Mouse (Mus musculus): ENCODE measurements around the gene Trip6. TPM values are rescaled to one million over a fixed set of nuclear protein-coding genes. Genes with fewer than 3 reads are reported as not detected.

Gene Trip6
- polyA plus RNA-seq (2015; fragmentation: Nextera tagmentation; extraction: Ambion mirVana), result 8.2 and 11.2 TPM in 2 replicates

GRCm38 (mm10) chr5:137314193-137315083, at the start of gene Trip6:
Trip6 (minus strand) TSS chr5:137314404.
- H3K27me3 ChIP-seq, result 0 out of 2 replicates have a peak, but pooled peaks cover 4% of the 10 kb centered on the region
- WGBS (ENCODE audit: insufficient replicate concordance), result 33% methylated on average over 30 of the region's 30 CpGs
- peak within 1 kb of the TSS; percentile 60 for H3K9ac ChIP-seq
- H3K4me3 ChIP-seq (replicated peaks), result peak within 1 kb of the TSS; percentile 56
- peak; percentile 34 for ATAC-seq (ENCODE audit: insufficient read depth)
- peak within 1 kb of the TSS; percentile 54; the same call in 1 of the 2 replicates for H3K27ac ChIP-seq (replicated peaks)
- H3K4me2 ChIP-seq, result peak within 1 kb of the TSS; percentile 76
- H3K9me3 ChIP-seq (replicated peaks), result no peaks in the 10 kb centered on the region
- peaks cover 54% of the 10 kb centered on the region for H3K4me1 ChIP-seq (replicated peaks)
- H3K36me3 ChIP-seq (replicated peaks), result peaks cover 10% of the 10 kb centered on the region

GRCm38 (mm10) chr5:137358382-137358781, 44.2 kb upstream of the Trip6 start:
- no peak overlapping the region for H3K27ac ChIP-seq (replicated peaks)
- ATAC-seq (ENCODE audit: insufficient read depth), result no peak
- H3K4me2 ChIP-seq, result no peak overlapping the region
- no peaks in the 10 kb centered on the region for H3K4me1 ChIP-seq (replicated peaks)
- H3K9me3 ChIP-seq (replicated peaks), result no peaks in the 10 kb centered on the region
- H3K36me3 ChIP-seq (replicated peaks), result peaks cover 50% of the 10 kb centered on the region
- H3K27me3 ChIP-seq, result no peaks in the 10 kb centered on the region
- WGBS (ENCODE audit: insufficient replicate concordance), result 35% methylated on average over 7 of the region's 7 CpGs
- H3K9ac ChIP-seq, result no peak overlapping the region
- H3K4me3 ChIP-seq (replicated peaks), result no peak overlapping the region

GRCm38 (mm10) chr5:137354091-137354490, 39.9 kb upstream of the Trip6 start:
- ATAC-seq (ENCODE audit: insufficient read depth), result no peak
- Histone ChIP-seq H3K36me3 (replicated peaks) (peaks cover 21% of the 10 kb centered on the region), H3K4me2 (no peak overlapping the region), H3K4me1 (replicated peaks) (0 out of 2 replicates have a peak, but pooled peaks cover 4% of the 10 kb centered on the region), H3K27ac (replicated peaks) (no peak overlapping the region), H3K9me3 (replicated peaks) (no peaks in the 10 kb centered on the region), H3K4me3 (replicated peaks) (no peak overlapping the region), H3K9ac (no peak overlapping the region), H3K27me3 (peaks cover 37% of the 10 kb centered on the region)
- WGBS (ENCODE audit: insufficient replicate concordance), result 65% methylated on average over 17 of the region's 17 CpGs

DNA sequence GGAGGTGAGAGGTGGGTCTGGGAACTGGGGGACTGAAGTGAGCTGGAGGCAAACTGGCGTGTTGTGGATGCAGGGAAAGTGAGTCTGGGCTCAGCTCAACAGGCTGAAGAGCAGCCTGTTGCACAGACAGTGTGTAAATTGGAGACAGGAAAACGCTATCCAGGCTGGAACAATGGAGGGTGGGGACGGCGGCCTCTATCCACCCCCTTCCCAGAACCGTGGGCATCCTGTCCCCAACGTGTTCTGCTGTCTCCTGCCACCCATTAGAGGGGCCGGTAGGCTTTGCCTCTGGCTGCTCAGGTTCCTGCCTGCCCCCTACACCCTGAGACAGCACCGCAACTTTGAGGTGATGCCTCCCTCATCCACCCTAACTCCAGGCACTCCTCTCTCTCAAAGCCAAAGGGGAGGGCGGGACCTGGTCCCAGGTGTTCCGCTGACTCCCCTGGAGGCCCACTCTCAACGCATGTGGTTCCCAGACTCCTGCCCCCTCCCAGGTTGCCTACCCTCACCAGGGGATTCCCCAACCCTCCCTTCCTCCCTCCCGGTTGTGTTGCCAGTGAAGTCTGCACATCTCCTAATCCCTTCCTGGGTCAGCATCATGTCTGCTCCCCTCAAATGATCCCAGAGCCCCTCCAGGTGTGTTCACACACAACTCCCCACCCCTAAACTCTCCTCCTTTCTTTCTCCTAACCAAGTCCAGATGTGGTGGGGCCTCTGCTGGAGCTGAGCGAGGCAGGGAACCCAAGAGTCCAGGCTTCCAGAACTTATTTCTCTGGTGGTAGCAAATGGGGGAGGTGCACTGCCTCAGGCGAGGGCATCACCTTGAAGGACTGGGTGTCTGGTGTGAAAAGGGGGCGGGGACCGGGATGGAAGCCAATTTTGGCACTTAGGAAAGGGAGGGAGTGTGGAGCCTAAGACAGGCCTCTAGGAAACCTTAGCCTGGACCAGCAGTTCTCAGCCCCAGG, 38.1 kb upstream of the Trip6 start:
- Histone ChIP-seq H3K4me1 (replicated peaks) (0 out of 2 replicates have a peak, but pooled peaks cover 7% of the 10 kb centered on the region), H3K27ac (replicated peaks) (no peak overlapping the region)
- WGBS (ENCODE audit: insufficient replicate concordance), result 32% methylated on average over 16 of the region's 16 CpGs

DNA sequence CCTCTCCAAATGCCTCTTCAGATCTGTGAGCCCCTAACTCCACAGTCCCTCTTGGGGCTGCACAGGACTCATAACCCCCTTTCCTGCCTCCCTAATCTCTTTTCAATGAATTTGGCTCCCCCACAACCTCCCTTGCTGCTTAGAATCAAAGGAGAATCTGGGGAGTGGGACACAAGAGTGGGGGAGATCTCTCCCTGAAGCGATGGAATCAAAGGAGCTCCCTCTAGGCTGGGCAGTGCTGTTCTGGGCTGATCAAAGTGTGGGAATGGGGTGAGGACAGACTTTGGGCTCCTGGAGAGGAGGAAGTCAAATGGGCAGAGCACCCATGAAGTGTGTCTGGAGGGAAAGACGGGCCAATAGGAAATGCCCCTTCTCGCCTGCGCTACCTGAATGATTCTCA, 37.2 kb upstream of the Trip6 start:
- 47% methylated on average over 4 of the region's 4 CpGs for WGBS (ENCODE audit: insufficient replicate concordance)
- Histone ChIP-seq H3K4me2 (peak overlapping the region; percentile 53), H3K9ac (no peak overlapping the region), H3K27me3 (peaks cover 63% of the 10 kb centered on the region), H3K36me3 (replicated peaks) (peaks cover 17% of the 10 kb centered on the region), H3K27ac (replicated peaks) (no peak overlapping the region), H3K9me3 (replicated peaks) (no peaks in the 10 kb centered on the region), H3K4me1 (replicated peaks) (peaks cover 10% of the 10 kb centered on the region; the same call in 1 of the 2 replicates), H3K4me3 (replicated peaks) (peak overlapping the region; percentile 58)
- no peak for ATAC-seq (ENCODE audit: insufficient read depth)

More for the DNA sequence above, 38.1 kb upstream of the Trip6 start:
- Histone ChIP-seq H3K36me3 (replicated peaks) (peaks cover 17% of the 10 kb centered on the region), H3K4me2 (peak overlapping the region; percentile 53), H3K27me3 (peaks cover 54% of the 10 kb centered on the region), H3K4me3 (replicated peaks) (peak overlapping the region; percentile 58), H3K9ac (0 out of 2 replicates have a peak overlapping the region, but pooled peaks have one; percentile 6), H3K9me3 (replicated peaks) (no peaks in the 10 kb centered on the region)
- no peak for ATAC-seq (ENCODE audit: insufficient read depth)

GRCm38 (mm10) chr5:137351058-137351380, 36.8 kb upstream of the Trip6 start:
- Histone ChIP-seq H3K4me3 (replicated peaks) (peak overlapping the region; percentile 58), H3K27me3 (peaks cover 63% of the 10 kb centered on the region), H3K36me3 (replicated peaks) (peaks cover 14% of the 10 kb centered on the region; the same call in 1 of the 2 replicates), H3K4me1 (replicated peaks) (peaks cover 10% of the 10 kb centered on the region; the same call in 1 of the 2 replicates), H3K9ac (0 out of 2 replicates have a peak overlapping the region, but pooled peaks have one; percentile 42), H3K9me3 (replicated peaks) (no peaks in the 10 kb centered on the region), H3K27ac (replicated peaks) (no peak overlapping the region), H3K4me2 (peak overlapping the region; percentile 53)
- WGBS (ENCODE audit: insufficient replicate concordance), result 18% methylated on average over 8 of the region's 8 CpGs
- ATAC-seq (ENCODE audit: insufficient read depth), result no peak

GRCm38 (mm10) chr5:137350205-137351057, 36.2 kb upstream of the Trip6 start:
- peak; percentile 7; the same call in 1 of the 2 replicates for ATAC-seq (ENCODE audit: insufficient read depth)
- H3K9ac ChIP-seq, result peak overlapping the region; percentile 42
- peak overlapping the region; percentile 58 for H3K4me3 ChIP-seq (replicated peaks)
- peak overlapping the region; percentile 76 for H3K27ac ChIP-seq (replicated peaks)
- peaks cover 63% of the 10 kb centered on the region for H3K27me3 ChIP-seq
- H3K9me3 ChIP-seq (replicated peaks), result no peaks in the 10 kb centered on the region
- H3K4me2 ChIP-seq, result peak overlapping the region; percentile 53
- 2% methylated on average over 55 of the region's 55 CpGs for WGBS (ENCODE audit: insufficient replicate concordance)
- H3K4me1 ChIP-seq (replicated peaks), result peaks cover 10% of the 10 kb centered on the region; the same call in 1 of the 2 replicates
- peaks cover 8% of the 10 kb centered on the region; the same call in 1 of the 2 replicates for H3K36me3 ChIP-seq (replicated peaks)

- H3K4me1 ChIP-seq (replicated peaks), result peaks cover 10% of the 10 kb centered on the region; the same call in 1 of the 2 replicates
- peak within 1 kb of the TSS; percentile 58 for H3K4me3 ChIP-seq (replicated peaks)
- ATAC-seq (ENCODE audit: insufficient read depth), result peak; percentile 80
- no peaks in the 10 kb centered on the region for H3K9me3 ChIP-seq (replicated peaks)
- H3K27ac ChIP-seq (replicated peaks), result peak within 1 kb of the TSS; percentile 76
- H3K36me3 ChIP-seq (replicated peaks), result peaks cover 5% of the 10 kb centered on the region; the same call in 1 of the 2 replicates
- H3K9ac ChIP-seq, result peak within 1 kb of the TSS; percentile 42
- H3K27me3 ChIP-seq, result peaks cover 63% of the 10 kb centered on the region
- 2% methylated on average over 32 of the region's 32 CpGs for WGBS (ENCODE audit: insufficient replicate concordance)
- peak within 1 kb of the TSS; percentile 53 for H3K4me2 ChIP-seq
These were observed 35.4 kb upstream of the Trip6 start, which contains the start of gene Ephb4 for GRCm38 (mm10) chr5:137349384-137350204. Ephb4 (plus strand) TSS chr5:137350109.
